Mouse (Mus musculus) lung, postnatal 14 days (tissue): ENCODE measurements at regions not wholly inside any gene's neighbourhood (a gene's known extent, or its start where the extent isn't known, plus 50 kb on each side); places are given as distances from the start of the nearest gene placed in this dataset.

ENCODE experiments used
- DNase-seq: peaks from one replicate; pipeline ENCODE4 v3.0.0; 2021

- peak; percentile 44 for DNase-seq
Measured at GRCm38 (mm10) chr5:119248626-119249025, 421.8 kb upstream of the Tbx3 start.

GRCm38 (mm10) chr5:119249124-119249718 is 421.2 kb upstream of the Tbx3 start:
- DNase-seq: peak; percentile 22

- no peak for DNase-seq
Measured at GRCm38 (mm10) chr5:119251311-119252047, 419.0 kb upstream of the Tbx3 start.

GRCm38 (mm10) chr5:119257374-119258120 is 412.9 kb upstream of the Tbx3 start:
- no peak for DNase-seq

GRCm38 (mm10) chr5:119258831-119259230 is 411.6 kb upstream of the Tbx3 start:
- DNase-seq: no peak

- DNase-seq: peak; percentile 27
Measured at GRCm38 (mm10) chr5:119265149-119265890, 405.1 kb upstream of the Tbx3 start.

- no peak for DNase-seq
Measured at GRCm38 (mm10) chr5:119271234-119271852, 399.1 kb upstream of the Tbx3 start.

- no peak for DNase-seq
Measured at GRCm38 (mm10) chr5:119273203-119273602, 397.3 kb upstream of the Tbx3 start.

- no peak for DNase-seq
Measured at GRCm38 (mm10) chr5:119273615-119274014, 396.9 kb upstream of the Tbx3 start.

- DNase-seq: no peak
Measured at GRCm38 (mm10) chr5:119274817-119275494, 395.5 kb upstream of the Tbx3 start.

- DNase-seq: no peak
Measured at GRCm38 (mm10) chr5:119280146-119280545, 390.3 kb upstream of the Tbx3 start.

- no peak for DNase-seq
Measured at GRCm38 (mm10) chr5:119289808-119290207, 380.7 kb upstream of the Tbx3 start.

GRCm38 (mm10) chr5:119292323-119292722 is 378.1 kb upstream of the Tbx3 start:
- DNase-seq: no peak

GRCm38 (mm10) chr5:119292889-119293288 is 377.6 kb upstream of the Tbx3 start:
- no peak for DNase-seq

- no peak for DNase-seq
Measured at GRCm38 (mm10) chr5:119299311-119299710, 371.2 kb upstream of the Tbx3 start.

- peak; percentile 12 for DNase-seq
Measured at GRCm38 (mm10) chr5:119300106-119300505, 370.4 kb upstream of the Tbx3 start.

GRCm38 (mm10) chr5:119301539-119301938 is 368.9 kb upstream of the Tbx3 start:
- no peak for DNase-seq

GRCm38 (mm10) chr5:119304721-119305120 is 365.7 kb upstream of the Tbx3 start:
- DNase-seq: no peak

GRCm38 (mm10) chr5:119307768-119308167 is 362.7 kb upstream of the Tbx3 start:
- no peak for DNase-seq

GRCm38 (mm10) chr5:119310178-119310930 is 360.1 kb upstream of the Tbx3 start:
- no peak for DNase-seq

GRCm38 (mm10) chr5:119312808-119313207 is 357.7 kb upstream of the Tbx3 start:
- peak; percentile 34 for DNase-seq
